Mouse (Mus musculus) lung, adult 2 months (tissue): ENCODE measurements at regions not wholly inside any gene's neighbourhood (a gene's known extent, or its start where the extent isn't known, plus 50 kb on each side); places are given as distances from the start of the nearest gene placed in this dataset.

Experiments
- DNase-seq: peaks from one replicate; pipeline ENCODE4 v3.0.0; 2022
- H3K4me1 ChIP-seq: fragments of 200-500 bp; 2 replicates; pipeline ENCODE4 v1.6.1; 2011; ENCODE audit warnings: low read length; ENCODE audit not compliant: control insufficient read depth, insufficient read depth
- H3K4me3 ChIP-seq: fragments of 200-500 bp; replicated peaks from 2 replicates; pipeline ENCODE3; 2011; ENCODE audit warnings: low read depth, mild to moderate bottlenecking, control low read depth, low read length; ENCODE audit errors: extremely low read depth
- CTCF ChIP-seq: fragments of 200-500 bp; IDR thresholded peaks from 2 replicates; pipeline ENCODE4 v1.5.1; 2011; ENCODE audit warnings: mild to moderate bottlenecking, low read length, control low read depth; ENCODE audit not compliant: insufficient read depth
- POLR2A ChIP-seq: fragments of 200-500 bp; IDR thresholded peaks from 2 replicates; pipeline ENCODE4 v1.6.1; 2011; ENCODE audit warnings: low read depth, mild to moderate bottlenecking, control low read depth, low read length, borderline replicate concordance; ENCODE audit errors: extremely low read depth
- WGBS: fragments of 180-500 bp; shearing (Covaris S2); methylation state at CpG from one replicate; pipeline ENCODE4 v1.1.7; 2018; 5-methylcytosine and 5-hydroxymethylcytosine counted together

DNA sequence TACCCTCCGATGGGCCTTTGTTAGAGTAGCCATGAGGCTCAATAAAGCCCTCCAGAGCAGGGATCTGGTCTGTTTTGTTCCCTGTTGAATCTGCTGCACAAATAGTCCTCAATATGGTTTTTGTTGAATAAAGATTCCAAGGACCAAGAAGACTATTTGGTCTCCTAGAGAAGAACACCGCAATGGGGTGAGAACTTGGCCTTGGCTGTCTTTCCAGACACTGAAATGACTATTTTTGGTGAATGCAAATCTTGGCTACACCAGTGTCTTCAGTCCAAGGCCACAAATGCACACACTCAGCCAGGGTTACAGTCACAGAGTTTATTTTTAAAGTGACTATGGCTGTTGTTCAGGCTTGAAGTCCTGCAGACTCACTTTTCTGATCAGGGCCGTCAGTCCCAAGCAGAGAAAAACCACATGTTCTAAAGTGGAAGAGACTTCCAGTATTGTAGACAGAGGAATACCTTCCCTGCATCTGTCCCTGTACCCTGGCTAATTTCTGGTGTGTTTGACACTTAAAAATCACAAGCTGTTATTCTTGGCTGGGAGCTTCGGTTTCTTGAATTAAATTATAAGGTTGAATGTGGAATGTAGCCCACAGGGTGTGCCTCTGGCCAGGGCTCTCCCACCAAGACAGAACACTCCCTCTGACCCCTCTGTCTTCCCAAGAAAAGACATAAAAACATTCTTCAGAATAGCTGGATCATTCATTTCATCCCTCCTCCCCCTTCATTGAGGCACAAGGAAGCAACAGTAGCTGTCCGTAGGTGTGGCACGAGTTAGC, 604.0 kb downstream of the Zfp706 start:
- DNase-seq: no peak
- TF ChIP-seq POLR2A: no peak
- no peak for TF ChIP-seq CTCF
- WGBS: 74% methylated on average over 6 of the region's 6 CpGs
- Histone ChIP-seq H3K4me1 (no peaks in the 10 kb centered on the region), H3K4me3 (no peak overlapping the region)

DNA sequence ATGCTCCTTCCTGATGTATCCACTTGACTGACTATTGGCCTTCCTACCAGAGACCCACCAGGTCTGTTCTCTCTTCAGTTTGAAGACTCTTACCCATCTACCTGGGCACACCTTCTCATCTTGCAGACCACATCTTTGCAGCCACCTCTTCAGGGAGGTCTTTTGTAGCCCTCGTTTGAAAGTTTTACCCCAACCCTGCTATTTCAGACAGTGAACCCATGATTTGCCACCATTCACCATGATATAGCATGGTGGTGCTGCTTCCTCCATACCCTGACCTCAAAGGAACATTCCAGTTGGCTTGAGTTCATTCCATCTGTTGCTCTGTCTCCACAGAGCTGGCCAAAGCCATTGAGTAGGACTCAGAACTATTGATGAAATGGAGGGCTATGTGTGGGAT, 605.5 kb downstream of the Zfp706 start:
- no peak for DNase-seq
- WGBS: 85% methylated on average over 1 of the region's 1 CpGs
- no peaks in the 10 kb centered on the region for H3K4me1 ChIP-seq
- no peak overlapping the region for H3K4me3 ChIP-seq
- TF ChIP-seq POLR2A (no peak), CTCF (no peak)

DNA sequence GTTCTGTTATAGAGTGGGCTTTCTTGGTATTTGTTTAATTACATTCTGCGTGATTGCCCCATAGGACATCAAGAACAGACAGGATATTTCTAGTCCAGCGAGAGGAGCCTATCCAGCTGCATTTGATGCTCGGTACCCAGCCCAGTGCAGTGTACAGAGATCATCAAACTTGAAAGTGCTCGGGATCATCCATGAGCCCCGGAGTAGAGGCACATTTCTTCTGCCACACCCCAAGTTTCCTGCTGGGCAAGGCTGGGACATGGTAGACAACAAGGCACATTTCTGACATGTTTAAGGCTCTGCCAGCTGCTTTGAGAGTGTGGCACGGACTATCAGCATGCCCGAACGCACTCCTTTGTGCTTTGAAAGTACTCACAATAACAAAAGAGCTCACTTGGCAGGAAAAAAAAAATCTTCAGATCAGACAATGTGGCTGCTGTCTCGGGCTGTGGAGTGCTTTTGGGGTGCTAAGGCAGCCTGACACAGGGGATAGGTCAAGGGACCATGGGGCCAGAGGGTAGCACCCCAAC, 607.2 kb downstream of the Zfp706 start:
- 66% methylated on average over 9 of the region's 9 CpGs for WGBS
- no peaks in the 10 kb centered on the region for H3K4me1 ChIP-seq
- TF ChIP-seq POLR2A (no peak), CTCF (no peak)
- no peak for DNase-seq
- no peak overlapping the region for H3K4me3 ChIP-seq

DNA sequence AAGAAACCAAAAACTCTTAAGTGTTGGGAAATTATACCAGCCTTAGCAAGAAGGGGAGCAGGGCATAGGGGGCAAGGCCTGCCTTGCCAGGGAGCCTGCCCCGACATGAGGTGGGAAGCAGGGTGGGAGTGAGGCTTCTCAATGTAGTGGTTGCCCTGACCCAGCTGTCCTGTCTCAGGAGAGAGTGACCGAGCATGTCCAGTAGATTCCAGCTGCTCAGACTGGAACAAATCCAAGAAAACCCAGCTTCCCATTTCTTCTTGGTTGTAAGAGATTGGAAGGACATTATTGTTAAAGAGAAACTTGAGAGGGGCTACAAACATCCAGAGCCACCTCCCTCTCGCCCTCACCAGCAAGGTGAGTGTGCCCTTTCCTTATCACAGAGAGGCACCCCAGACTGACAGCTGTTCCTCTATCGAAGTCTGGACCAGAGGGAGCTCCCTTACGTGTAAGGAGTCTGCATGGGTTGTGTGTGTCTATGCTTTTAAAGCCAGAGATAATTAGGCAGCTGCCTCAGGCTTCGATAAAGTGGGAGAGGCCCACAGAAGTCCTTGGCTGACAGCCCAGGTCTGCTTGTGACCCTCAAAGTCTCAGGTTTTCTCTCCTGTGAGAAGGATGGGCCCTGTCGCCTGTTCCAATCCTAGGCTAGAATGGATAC, 608.1 kb downstream of the Zfp706 start:
- 52% methylated on average over 7 of the region's 7 CpGs for WGBS
- no peak overlapping the region for H3K4me3 ChIP-seq
- no peaks in the 10 kb centered on the region for H3K4me1 ChIP-seq
- TF ChIP-seq CTCF (no peak), POLR2A (no peak)
- no peak for DNase-seq

DNA sequence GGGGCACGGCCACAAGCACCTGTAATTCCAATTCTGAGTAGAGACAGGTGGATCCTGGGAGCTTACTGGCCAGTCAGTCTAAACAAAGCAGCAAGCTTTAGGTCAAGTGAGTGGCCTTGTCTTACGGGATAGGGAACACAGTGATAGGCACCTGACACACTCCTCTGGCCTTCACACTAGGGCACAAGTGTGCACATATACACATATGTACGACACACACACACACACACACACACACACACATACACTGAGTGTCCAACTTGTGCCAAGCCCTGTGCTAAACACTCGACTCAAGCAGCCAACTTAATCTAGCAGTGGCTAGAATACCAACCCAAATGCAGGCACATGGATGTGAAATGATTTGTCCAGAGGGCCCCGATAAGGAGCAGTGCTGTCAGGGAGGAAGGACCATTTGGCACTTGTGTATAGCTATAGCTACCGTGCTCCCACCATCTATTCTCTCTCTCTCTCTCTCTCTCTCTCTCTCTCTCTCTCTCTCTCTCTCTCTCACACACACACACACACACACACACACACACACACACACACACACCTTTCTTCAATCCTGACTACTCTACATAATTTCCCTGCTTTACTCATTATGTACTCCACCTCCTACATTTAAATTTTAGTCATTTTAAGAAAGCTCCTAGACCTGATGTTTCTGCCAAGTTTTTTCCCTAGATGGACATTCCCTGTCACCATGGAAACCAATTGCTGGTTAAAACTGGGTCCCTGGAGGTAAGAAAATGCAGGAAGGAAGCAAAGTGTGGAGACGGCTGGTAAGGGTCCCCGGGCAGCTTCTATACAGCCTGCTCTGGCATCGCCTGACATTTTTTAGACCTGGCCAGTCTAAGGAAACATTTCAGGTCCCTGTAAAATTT, 609.2 kb downstream of the Zfp706 start:
- 72% methylated on average over 9 of the region's 9 CpGs for WGBS
- no peaks in the 10 kb centered on the region for H3K4me1 ChIP-seq
- TF ChIP-seq CTCF (no peak), POLR2A (no peak)

DNA sequence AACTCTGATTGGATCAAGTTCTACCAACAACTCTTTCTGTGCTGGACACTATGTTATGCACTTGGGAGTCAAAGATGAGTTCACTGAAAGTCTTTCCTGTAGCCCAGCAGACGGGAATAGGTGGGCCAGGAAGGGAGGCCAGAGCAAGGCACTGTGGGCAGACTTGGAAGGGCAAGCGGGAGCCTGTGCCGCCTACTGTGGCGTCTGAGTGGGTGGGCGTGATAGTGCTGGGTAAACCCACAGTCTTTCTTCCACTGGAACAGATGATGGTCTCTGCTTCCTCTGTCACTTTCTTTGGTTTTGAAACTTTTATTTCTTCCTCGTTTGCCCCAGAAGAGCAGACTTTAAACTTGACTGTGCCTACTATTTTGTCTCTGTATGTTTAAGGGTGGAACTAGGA, 610.8 kb downstream of the Zfp706 start:
- no peaks in the 10 kb centered on the region for H3K4me1 ChIP-seq
- WGBS: 82% methylated on average over 6 of the region's 6 CpGs
- DNase-seq: no peak
- TF ChIP-seq CTCF (no peak), POLR2A (no peak)
- no peak overlapping the region for H3K4me3 ChIP-seq

More for the DNA sequence above, 609.2 kb downstream of the Zfp706 start:
- H3K4me3 ChIP-seq: no peak overlapping the region
- DNase-seq: no peak

DNA sequence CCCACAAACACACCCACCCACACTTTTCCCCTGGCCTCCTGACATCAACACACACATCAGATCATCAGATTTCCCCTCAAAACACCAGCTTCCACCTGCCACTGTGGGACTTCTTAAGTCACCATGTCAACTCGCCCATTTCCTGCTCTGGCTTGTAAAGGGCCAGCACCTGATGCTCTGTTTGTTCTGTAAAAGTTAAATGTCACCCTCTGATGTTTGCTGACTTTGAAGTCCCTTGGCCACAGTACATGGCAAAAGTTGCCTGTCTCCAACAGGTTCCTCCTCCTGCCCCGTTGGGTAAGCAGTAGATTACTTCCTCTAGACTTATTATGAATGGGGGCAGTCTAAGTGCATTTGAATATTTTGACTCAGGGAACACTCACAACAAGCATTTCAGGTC, 611.3 kb downstream of the Zfp706 start:
- Histone ChIP-seq H3K4me1 (no peaks in the 10 kb centered on the region), H3K4me3 (no peak overlapping the region)
- WGBS: 42% methylated on average over 2 of the region's 2 CpGs
- TF ChIP-seq CTCF (no peak), POLR2A (no peak)
- DNase-seq: no peak

DNA sequence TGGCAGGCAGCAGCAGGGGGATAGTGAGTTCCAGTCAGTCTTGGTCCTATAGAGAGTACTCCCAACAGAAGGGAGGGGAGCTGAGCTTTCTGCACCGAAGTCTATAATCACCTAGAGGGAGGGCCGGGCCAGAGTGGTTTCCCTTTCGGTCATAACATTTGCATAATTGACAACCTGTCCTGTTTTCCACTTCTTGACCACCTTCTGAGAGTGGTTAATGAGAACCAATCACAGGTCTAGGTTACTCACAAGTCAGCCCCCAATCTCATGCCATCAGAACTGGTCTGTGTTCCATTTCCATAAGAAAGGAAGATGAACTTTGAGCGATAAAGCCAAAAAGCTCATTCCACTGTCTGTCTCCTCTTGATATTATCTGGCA, 611.9 kb downstream of the Zfp706 start:
- WGBS: 82% methylated on average over 4 of the region's 4 CpGs
- Histone ChIP-seq H3K4me1 (no peaks in the 10 kb centered on the region), H3K4me3 (no peak overlapping the region)
- no peak for TF ChIP-seq CTCF
- TF ChIP-seq POLR2A: no peak
- no peak for DNase-seq
